Comparison of ENCODE assay signal across 21 mouse cellular contexts in genomic region chr3:100547913-100548292, GRCm38 (mm10). TPM values are rescaled to one million over a fixed set of nuclear protein-coding genes. Genes with fewer than 3 reads are reported as not detected.
DNase-seq lines count a peak whose midpoint lies in the region; ATAC-seq and TF ChIP-seq lines count a peak whose summit lies in the region.
"Had no signal": no experiment of that assay in that cellular context is flagged by ENCODE, and none has a peak within 500 bp of the region (broad histone marks: within the 10 kb centered on the region; RNA-seq: fewer than 3 reads in every experiment).

No protein-coding gene starts in this region.

- no peak overlapping the region for H3K9ac ChIP-seq in liver, embryonic 11.5 days (ENCODE audit: low read depth, low read length)
- H3K9ac ChIP-seq in liver, embryonic 13.5 days = peak overlapping the region; percentile 42; the same call in 1 of the 2 replicates
- no peak overlapping the region for H3K9ac ChIP-seq in liver, postnatal 0 days (replicated peaks)
- H3K9ac ChIP-seq: embryonic facial prominence, embryonic 12.5 days; hindbrain, embryonic 12.5 days had no signal

- no peak for TF ChIP-seq CTCF in liver, postnatal 0 days (IDR thresholded peaks at IDR 0.05; ENCODE audit: low read depth)

- no peak for TF ChIP-seq EP300 in liver, postnatal 0 days (IDR thresholded peaks at IDR 0.05; ENCODE audit: low read depth)

- no peaks in the 10 kb centered on the region for H3K36me3 ChIP-seq in liver, embryonic 11.5 days (ENCODE audit: control insufficient read depth, insufficient read depth, low read length)
- H3K36me3 ChIP-seq in liver, embryonic 13.5 days = 0 out of 2 replicates have a peak, but pooled peaks cover 3% of the 10 kb centered on the region
- H3K36me3 ChIP-seq in liver, postnatal 0 days (replicated peaks; ENCODE audit: insufficient read depth, low read length) = no peaks in the 10 kb centered on the region
- H3K36me3 ChIP-seq: embryonic facial prominence, embryonic 12.5 days; forebrain, embryonic 10.5 days; heart, embryonic 10.5 days; hindbrain, embryonic 12.5 days had no signal

- ATAC-seq in liver, embryonic 11.5 days (replicated peaks; ENCODE audit: low FRiP score) = peak; percentile 48
- peak; percentile 30 for ATAC-seq in erythroblast, adult 5-6 weeks (replicated peaks; ENCODE audit: low FRiP score, poor library complexity, severe bottlenecking)
- peak; percentile 49 for ATAC-seq in liver, embryonic 13.5 days (ENCODE audit: low read depth)
- ATAC-seq in liver, postnatal 0 days = peak; percentile 39
- no peak for ATAC-seq in granulocyte monocyte progenitor cell, adult 5-6 weeks (replicated peaks; ENCODE audit: poor library complexity, severe bottlenecking)
- ATAC-seq: activated CD4-positive, CD25-positive, alpha-beta regulatory T cell, adult 4 months; forebrain, embryonic 14.5 days; hindbrain, embryonic 16.5 days; Patski had no signal

- no peak for DNase-seq in liver, embryonic 11.5 days (ENCODE audit: low spot score)
- no peak for DNase-seq in liver
- DNase-seq in liver, embryonic 13.5 days = no peak
- no peak for DNase-seq in liver, postnatal 0 days
- DNase-seq in gastrocnemius, postnatal 4 days (ENCODE audit: low spot score in 2 of 2) = no peak
- DNase-seq: adrenal gland, postnatal 14 days; cerebellum, adult 11-12 months; cerebellum, adult 9-10 months; cerebellum, postnatal 25 days; heart, postnatal 10 days; heart, postnatal 4 days had no signal

- no peak overlapping the region for H3K4me3 ChIP-seq in liver, embryonic 11.5 days (ENCODE audit: low read depth, low read length)
- H3K4me3 ChIP-seq in liver, embryonic 13.5 days (replicated peaks) = no peak overlapping the region
- no peak overlapping the region for H3K4me3 ChIP-seq in liver, postnatal 0 days (ENCODE audit: low read depth, low read length)
- H3K4me3 ChIP-seq: embryonic facial prominence, embryonic 12.5 days; forebrain, embryonic 10.5 days; heart, embryonic 10.5 days; hindbrain, embryonic 12.5 days had no signal

- H3K4me1 ChIP-seq in liver, embryonic 11.5 days (replicated peaks; ENCODE audit: control insufficient read depth, insufficient read depth, low read length) = peaks cover 16% of the 10 kb centered on the region
- H3K4me1 ChIP-seq in liver, embryonic 13.5 days (replicated peaks) = peaks cover 42% of the 10 kb centered on the region
- H3K4me1 ChIP-seq in liver, postnatal 0 days (ENCODE audit: insufficient read depth) = peaks cover 9% of the 10 kb centered on the region
- H3K4me1 ChIP-seq: embryonic facial prominence, embryonic 12.5 days; forebrain, embryonic 10.5 days; hindbrain, embryonic 12.5 days had no signal

- no peaks in the 10 kb centered on the region for H3K27me3 ChIP-seq in liver, embryonic 11.5 days (replicated peaks; ENCODE audit: control insufficient read depth, insufficient read depth, low read length)
- H3K27me3 ChIP-seq in liver, embryonic 13.5 days = no peaks in the 10 kb centered on the region
- H3K27me3 ChIP-seq in liver, postnatal 0 days (ENCODE audit: insufficient read depth, low read length) = no peaks in the 10 kb centered on the region
- H3K27me3 ChIP-seq: embryonic facial prominence, embryonic 12.5 days; hindbrain, embryonic 12.5 days; Patski had no signal

- WGBS in liver, embryonic 11.5 days = 64% methylated on average over 3 of the region's 3 CpGs
- WGBS in liver, embryonic 13.5 days (ENCODE audit: insufficient replicate concordance) = 51% methylated on average over 3 of the region's 3 CpGs
- WGBS in liver, postnatal 0 days (ENCODE audit: insufficient replicate concordance) = 67% methylated on average over 3 of the region's 3 CpGs

- H3K4me2 ChIP-seq in liver, embryonic 11.5 days = peak overlapping the region; percentile 52
- H3K4me2 ChIP-seq in liver, embryonic 13.5 days = peak overlapping the region; percentile 58
- H3K4me2 ChIP-seq in liver, postnatal 0 days (ENCODE audit: low read depth, low read length) = peak overlapping the region; percentile 2; the same call in 1 of the 2 replicates
- H3K4me2 ChIP-seq: embryonic facial prominence, embryonic 12.5 days; hindbrain, embryonic 12.5 days had no signal

- peak overlapping the region; percentile 35 for H3K27ac ChIP-seq in liver, embryonic 11.5 days (ENCODE audit: low read depth, low read length)
- peak overlapping the region; percentile 92 for H3K27ac ChIP-seq in liver, embryonic 13.5 days
- H3K27ac ChIP-seq in liver, postnatal 0 days (ENCODE audit: low read depth) = peak overlapping the region; percentile 16
- H3K27ac ChIP-seq: embryonic facial prominence, embryonic 12.5 days; forebrain, embryonic 10.5 days; hindbrain, embryonic 12.5 days had no signal

- H3K9me3 ChIP-seq in liver, embryonic 11.5 days (ENCODE audit: control insufficient read depth, low read length) = no peaks in the 10 kb centered on the region
- H3K9me3 ChIP-seq in liver, embryonic 13.5 days (replicated peaks) = peaks cover 13% of the 10 kb centered on the region
- no peaks in the 10 kb centered on the region; the same call in 1 of the 2 replicates for H3K9me3 ChIP-seq in liver, postnatal 0 days (ENCODE audit: low read length)
- H3K9me3 ChIP-seq: embryonic facial prominence, embryonic 12.5 days; forebrain, embryonic 10.5 days; heart, embryonic 10.5 days; hindbrain, embryonic 12.5 days had no signal

RNA-seq across cellular contexts. Expression of gene Tent5c, which starts 58.8 kb away (rescaled TPM):
- polyA plus RNA-seq in liver, embryonic 11.5 days (2014; fragmentation: Nextera tagmentation; extraction: Ambion mirVana) = 10.5 and 11.3 TPM in 2 replicates
- total RNA-seq in erythroblast, adult 5-6 weeks (2015; ENCODE audit: low replicate concordance) = 608 and 670 TPM in 2 replicates
- total RNA-seq in erythroblast, adult 5-6 weeks (2017; ENCODE audit: low replicate concordance) = 1,090 and 1,183 TPM in 2 replicates
- 63.7 and 76.5 TPM in 2 replicates for polyA plus RNA-seq in liver, embryonic 13.5 days (2015; fragmentation: Nextera tagmentation; extraction: Ambion mirVana)
- polyA plus RNA-seq in liver, postnatal 0 days (2015; fragmentation: Nextera tagmentation; extraction: Ambion mirVana) = 30.7 and 32.5 TPM in 2 replicates
- 0.34 TPM in 1 of 2 replicates, not detected in the other for total RNA-seq in granulocyte monocyte progenitor cell, adult 5-6 weeks (2014; fragmentation: Nextera tagmentation)
- total RNA-seq in granulocyte monocyte progenitor cell, adult 5-6 weeks (2017) = 0.36 and 0.47 TPM in 2 replicates
- 1 to 10 TPM; 4.0 to 6.5 TPM for total RNA-seq in gastrocnemius, postnatal 4 days (2021)

Comparison
In these comparisons a context has a peak if more than half of its experiments do, and no peak if none do; other contexts are left out.
1. H3K27ac ChIP-seq: peak in every context shown above with its lines; median percentile 92 in liver, embryonic 13.5 days; 35 in liver, embryonic 11.5 days; 16 in liver, postnatal 0 days.
2. H3K4me2 ChIP-seq: peak in every context shown above with its lines; median percentile 58 in liver, embryonic 13.5 days; 52 in liver, embryonic 11.5 days; 2 in liver, postnatal 0 days.
3. RNA of gene Tent5c, which starts 58.8 kb away (total RNA-seq): 608 to 1,183 TPM in erythroblast, adult 5-6 weeks; 4.0 to 6.5 TPM in gastrocnemius, postnatal 4 days and 0.34 to 0.47 TPM in granulocyte monocyte progenitor cell, adult 5-6 weeks; every median in the first group is over 10 times any median in the second.